Mouse (Mus musculus): ENCODE results near the gene Maneal. TPM values are rescaled to one million over a fixed set of nuclear protein-coding genes. Genes with fewer than 3 reads are reported as not detected.

Maneal gene
- polyA plus RNA-seq (2015; fragmentation: Nextera tagmentation; extraction: Ambion mirVana) = 8.3 and 11.0 TPM in 2 replicates

GRCm38 (mm10) chr4:124861283-124862188, at the start of gene Maneal:
Maneal (minus strand) TSS chr4:124862171.
- 2% methylated on average over 76 of the region's 77 CpGs for WGBS
- Histone ChIP-seq H3K9ac (replicated peaks; ENCODE audit: low read depth, low read length) (peak within 1 kb of the TSS; percentile 87), H3K4me3 (replicated peaks; ENCODE audit: low read length) (peak within 1 kb of the TSS; percentile 78), H3K27ac (ENCODE audit: low read length) (peak within 1 kb of the TSS; percentile 77), H3K36me3 (ENCODE audit: control insufficient read depth, insufficient read depth) (peaks cover 15% of the 10 kb centered on the region; the same call in 1 of the 2 replicates), H3K4me2 (ENCODE audit: low read length) (peak within 1 kb of the TSS; percentile 76), H3K27me3 (replicated peaks; ENCODE audit: control insufficient read depth, insufficient read depth, low read length) (no peaks in the 10 kb centered on the region), H3K9me3 (ENCODE audit: control insufficient read depth, low read length) (no peaks in the 10 kb centered on the region), H3K4me1 (replicated peaks; ENCODE audit: control insufficient read depth, insufficient read depth, low read length) (peaks cover 20% of the 10 kb centered on the region)
- peak; percentile 18 for ATAC-seq

GRCm38 (mm10) chr4:124905971-124906822, 44.2 kb upstream of the Maneal start:
- H3K4me2 ChIP-seq (ENCODE audit: low read length) = peak overlapping the region; percentile 16
- H3K9me3 ChIP-seq (ENCODE audit: control insufficient read depth, low read length) = no peaks in the 10 kb centered on the region
- H3K4me1 ChIP-seq (replicated peaks; ENCODE audit: control insufficient read depth, insufficient read depth, low read length) = peaks cover 8% of the 10 kb centered on the region
- H3K27me3 ChIP-seq (replicated peaks; ENCODE audit: control insufficient read depth, insufficient read depth, low read length) = no peaks in the 10 kb centered on the region
- no peak overlapping the region for H3K27ac ChIP-seq (ENCODE audit: low read length)
- WGBS = 6% methylated on average over 21 of the region's 21 CpGs
- H3K9ac ChIP-seq (replicated peaks; ENCODE audit: low read depth, low read length) = 0 out of 2 replicates have a peak overlapping the region, but pooled peaks have one; percentile 12
- no peak overlapping the region for H3K4me3 ChIP-seq (replicated peaks; ENCODE audit: low read length)
- no peaks in the 10 kb centered on the region for H3K36me3 ChIP-seq (ENCODE audit: control insufficient read depth, insufficient read depth)
- ATAC-seq = peak; percentile 64

GRCm38 (mm10) chr4:124905417-124905816, 43.4 kb upstream of the Maneal start:
- no peaks in the 10 kb centered on the region for H3K27me3 ChIP-seq (replicated peaks; ENCODE audit: control insufficient read depth, insufficient read depth, low read length)

DNA sequence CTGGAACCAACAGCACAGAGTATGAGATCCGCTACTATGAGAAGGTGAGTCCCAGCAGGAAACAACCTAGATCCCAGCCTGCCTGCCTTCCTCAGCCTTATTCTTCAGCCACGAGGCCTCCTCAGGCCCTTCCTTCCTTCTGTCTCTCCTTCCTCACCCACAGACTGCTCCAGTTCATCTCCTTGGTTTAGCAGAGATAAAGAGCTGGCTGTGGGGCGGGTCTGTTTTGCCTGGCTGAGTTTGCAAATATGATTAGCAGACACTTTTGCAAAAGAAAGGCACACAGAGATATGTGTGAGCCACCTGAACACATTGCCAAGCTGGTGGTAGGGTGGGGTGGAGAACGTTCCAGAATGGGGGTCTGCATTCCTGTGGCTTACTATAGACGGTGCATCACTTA, 37.9 kb upstream of the Maneal start:
- no peaks in the 10 kb centered on the region for H3K9me3 ChIP-seq (ENCODE audit: control insufficient read depth, low read length)
- peaks cover 13% of the 10 kb centered on the region for H3K4me1 ChIP-seq (replicated peaks; ENCODE audit: control insufficient read depth, insufficient read depth, low read length)
- peaks cover 15% of the 10 kb centered on the region for H3K27me3 ChIP-seq (replicated peaks; ENCODE audit: control insufficient read depth, insufficient read depth, low read length)
- H3K36me3 ChIP-seq (ENCODE audit: control insufficient read depth, insufficient read depth) = no peaks in the 10 kb centered on the region
- H3K4me2 ChIP-seq (ENCODE audit: low read length) = no peak overlapping the region
- H3K9ac ChIP-seq (replicated peaks; ENCODE audit: low read depth, low read length) = no peak overlapping the region
- 64% methylated on average over 5 of the region's 5 CpGs for WGBS
- no peak overlapping the region for H3K4me3 ChIP-seq (replicated peaks; ENCODE audit: low read length)
- no peak overlapping the region for H3K27ac ChIP-seq (ENCODE audit: low read length)
- ATAC-seq = no peak

More at GRCm38 (mm10) chr4:124905417-124905816, 43.4 kb upstream of the Maneal start:
- no peaks in the 10 kb centered on the region for H3K9me3 ChIP-seq (ENCODE audit: control insufficient read depth, low read length)
- H3K27ac ChIP-seq (ENCODE audit: low read length) = no peak overlapping the region
- H3K4me3 ChIP-seq (replicated peaks; ENCODE audit: low read length) = no peak overlapping the region
- WGBS = 76% methylated on average over 4 of the region's 4 CpGs
- no peak overlapping the region for H3K9ac ChIP-seq (replicated peaks; ENCODE audit: low read depth, low read length)
- no peak for ATAC-seq
- no peaks in the 10 kb centered on the region for H3K36me3 ChIP-seq (ENCODE audit: control insufficient read depth, insufficient read depth)
- no peak overlapping the region for H3K4me2 ChIP-seq (ENCODE audit: low read length)
- H3K4me1 ChIP-seq (replicated peaks; ENCODE audit: control insufficient read depth, insufficient read depth, low read length) = peaks cover 8% of the 10 kb centered on the region

GRCm38 (mm10) chr4:124898428-124898827, 36.5 kb upstream of the Maneal start:
- ATAC-seq = no peak
- H3K4me2 ChIP-seq (ENCODE audit: low read length) = no peak overlapping the region
- peaks cover 17% of the 10 kb centered on the region for H3K4me1 ChIP-seq (replicated peaks; ENCODE audit: control insufficient read depth, insufficient read depth, low read length)
- H3K9me3 ChIP-seq (ENCODE audit: control insufficient read depth, low read length) = no peaks in the 10 kb centered on the region
- H3K4me3 ChIP-seq (replicated peaks; ENCODE audit: low read length) = no peak overlapping the region
- WGBS = 12% methylated on average over 10 of the region's 10 CpGs
- peaks cover 30% of the 10 kb centered on the region for H3K27me3 ChIP-seq (replicated peaks; ENCODE audit: control insufficient read depth, insufficient read depth, low read length)
- H3K9ac ChIP-seq (replicated peaks; ENCODE audit: low read depth, low read length) = no peak overlapping the region
- H3K27ac ChIP-seq (ENCODE audit: low read length) = no peak overlapping the region
- no peaks in the 10 kb centered on the region for H3K36me3 ChIP-seq (ENCODE audit: control insufficient read depth, insufficient read depth)

- H3K9me3 ChIP-seq (ENCODE audit: control insufficient read depth, low read length) = no peaks in the 10 kb centered on the region
- H3K4me3 ChIP-seq (replicated peaks; ENCODE audit: low read length) = peak overlapping the region; percentile 51
- under 1% methylated on average over 83 of the region's 83 CpGs for WGBS
- H3K36me3 ChIP-seq (ENCODE audit: control insufficient read depth, insufficient read depth) = no peaks in the 10 kb centered on the region
- H3K9ac ChIP-seq (replicated peaks; ENCODE audit: low read depth, low read length) = peak overlapping the region; percentile 57
- peaks cover 35% of the 10 kb centered on the region for H3K27me3 ChIP-seq (replicated peaks; ENCODE audit: control insufficient read depth, insufficient read depth, low read length)
- no peak overlapping the region for H3K27ac ChIP-seq (ENCODE audit: low read length)
- peaks cover 17% of the 10 kb centered on the region for H3K4me1 ChIP-seq (replicated peaks; ENCODE audit: control insufficient read depth, insufficient read depth, low read length)
- ATAC-seq = peak; percentile 70
- H3K4me2 ChIP-seq (ENCODE audit: low read length) = peak overlapping the region; percentile 71
Observed at GRCm38 (mm10) chr4:124894508-124895428, 32.8 kb upstream of the Maneal start.

DNA sequence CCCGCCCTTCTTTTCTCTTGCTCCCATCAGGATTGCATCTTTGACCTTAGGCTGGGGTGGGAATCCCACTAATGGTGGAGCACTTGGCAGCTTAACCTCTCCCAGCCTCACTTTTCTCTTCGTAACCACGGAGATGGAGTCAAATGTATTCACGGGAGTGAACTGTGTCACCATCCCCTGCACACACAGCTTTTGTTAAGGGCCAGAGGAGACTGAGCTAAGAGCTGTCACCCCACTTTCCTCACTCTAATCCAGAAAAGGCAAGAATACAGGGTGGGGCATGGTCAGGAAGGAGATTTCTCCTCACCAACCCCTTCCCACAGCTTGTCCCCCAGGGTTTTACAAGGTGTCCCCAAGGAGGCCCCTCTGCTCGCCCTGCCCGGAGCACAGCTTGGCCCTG, 31.8 kb upstream of the Maneal start:
- no peak overlapping the region for H3K9ac ChIP-seq (replicated peaks; ENCODE audit: low read depth, low read length)
- H3K27ac ChIP-seq (ENCODE audit: low read length) = no peak overlapping the region
- H3K4me3 ChIP-seq (replicated peaks; ENCODE audit: low read length) = no peak overlapping the region
- H3K27me3 ChIP-seq (replicated peaks; ENCODE audit: control insufficient read depth, insufficient read depth, low read length) = peaks cover 35% of the 10 kb centered on the region
- 26% methylated on average over 6 of the region's 6 CpGs for WGBS
- ATAC-seq = no peak
- no peak overlapping the region for H3K4me2 ChIP-seq (ENCODE audit: low read length)
- no peaks in the 10 kb centered on the region for H3K9me3 ChIP-seq (ENCODE audit: control insufficient read depth, low read length)
- peaks cover 10% of the 10 kb centered on the region for H3K4me1 ChIP-seq (replicated peaks; ENCODE audit: control insufficient read depth, insufficient read depth, low read length)
- no peaks in the 10 kb centered on the region for H3K36me3 ChIP-seq (ENCODE audit: control insufficient read depth, insufficient read depth)

DNA sequence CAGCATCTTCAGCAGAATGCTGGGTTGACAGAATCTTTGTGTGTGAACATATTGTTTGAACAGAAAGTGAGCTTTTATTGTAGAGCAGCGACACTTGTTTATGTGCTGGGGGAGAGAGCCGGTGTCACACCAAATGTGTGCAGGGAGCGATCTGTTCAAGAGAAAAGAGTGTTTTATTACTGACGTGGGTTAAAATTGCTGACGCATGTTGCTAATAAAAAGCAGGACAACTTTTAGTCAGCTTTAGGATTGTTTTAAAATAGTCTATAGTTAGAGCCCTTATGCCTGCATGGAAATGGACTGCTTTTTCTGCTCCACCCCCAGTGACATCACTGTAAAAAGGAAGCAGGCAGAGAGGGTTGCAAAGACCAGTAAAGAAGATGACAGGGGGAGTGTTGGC, 28.9 kb upstream of the Maneal start:
- H3K36me3 ChIP-seq (ENCODE audit: control insufficient read depth, insufficient read depth) = no peaks in the 10 kb centered on the region
- no peak overlapping the region for H3K4me2 ChIP-seq (ENCODE audit: low read length)
- no peak overlapping the region for H3K9ac ChIP-seq (replicated peaks; ENCODE audit: low read depth, low read length)
- peaks cover 37% of the 10 kb centered on the region for H3K27me3 ChIP-seq (replicated peaks; ENCODE audit: control insufficient read depth, insufficient read depth, low read length)
- H3K4me1 ChIP-seq (replicated peaks; ENCODE audit: control insufficient read depth, insufficient read depth, low read length) = peaks cover 9% of the 10 kb centered on the region
- WGBS = 72% methylated on average over 5 of the region's 5 CpGs
- H3K4me3 ChIP-seq (replicated peaks; ENCODE audit: low read length) = no peak overlapping the region
- H3K27ac ChIP-seq (ENCODE audit: low read length) = no peak overlapping the region
- no peak for ATAC-seq
- no peaks in the 10 kb centered on the region for H3K9me3 ChIP-seq (ENCODE audit: control insufficient read depth, low read length)

Data from forebrain, embryonic 16.5 days (tissue).